Mouse (Mus musculus) natural killer cell, adult 2 months (primary cell): ENCODE data around the gene Mtfr1l.
"Not testable (repeated sequence)": the region's sequence is repeated elsewhere in the genome, so short reads cannot be mapped to it uniquely, and the experiment has no call there.

Source experiments
- DNase-seq, 2 experiments: peaks; one replicate each; pipeline ENCODE4 v3.0.0; 2022; ENCODE audit warnings: low spot score in 2 of 2

The Mtfr1l gene

DNA sequence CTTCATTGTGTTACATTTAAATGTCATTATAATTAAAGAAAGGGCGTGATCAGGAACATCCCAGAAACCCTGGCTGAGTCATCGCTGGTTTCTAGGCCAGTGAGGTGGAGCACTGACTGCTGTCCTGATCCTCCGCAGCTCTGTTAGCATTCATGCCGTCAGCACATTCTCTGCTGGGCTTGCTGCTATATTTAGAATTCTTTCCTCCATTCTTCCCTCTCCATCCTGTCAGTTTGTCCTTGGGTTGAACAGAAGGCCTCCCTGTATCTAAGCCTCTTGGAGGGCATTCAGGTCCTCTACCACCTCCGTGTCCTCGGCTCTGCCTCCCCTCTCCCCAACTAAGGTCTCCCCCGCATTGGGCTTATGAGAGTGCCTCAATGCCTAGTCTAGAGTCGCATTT, 18.2 kb downstream of the Mtfr1l start:
- no peak for DNase-seq

DNA sequence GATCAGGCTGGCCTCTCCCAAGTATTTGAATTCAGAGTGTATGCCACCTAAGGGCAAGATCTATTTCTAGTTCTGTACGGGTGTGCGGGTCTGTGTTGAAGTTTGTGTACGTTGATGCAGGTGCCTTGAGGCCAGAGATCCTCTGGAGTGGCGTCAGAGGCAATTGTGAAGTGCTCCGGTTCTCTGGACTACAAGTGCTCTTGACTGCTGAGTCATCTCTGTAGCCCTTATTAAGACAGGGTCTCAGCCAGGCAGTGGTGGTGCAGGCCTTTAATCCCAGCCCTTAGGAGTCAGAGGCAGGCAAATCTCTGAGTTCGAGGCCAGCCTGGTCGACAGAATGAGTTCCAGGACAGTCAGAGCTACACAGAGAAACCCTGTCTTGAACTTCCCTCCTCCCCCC, 19.6 kb downstream of the Mtfr1l start:
- no peak for DNase-seq

GRCm38 (mm10) chr4:134514309-134514930, 20.8 kb downstream of the Mtfr1l start:
- no peak for DNase-seq

GRCm38 (mm10) chr4:134512798-134513197, 22.4 kb downstream of the Mtfr1l start:
- peak; percentile 29 to 49 for DNase-seq

- no peak for DNase-seq
Measured at GRCm38 (mm10) chr4:134511730-134512129, 23.5 kb downstream of the Mtfr1l start.

GRCm38 (mm10) chr4:134510845-134511411, 24.3 kb downstream of the Mtfr1l start, which contains the start of gene Aunip:
Gene Aunip (plus strand): TSS chr4:134510999.
- DNase-seq, result peak; percentile 68 to 70

GRCm38 (mm10) chr4:134510396-134510795, 24.8 kb downstream of the Mtfr1l start:
- DNase-seq, result no peak

DNA sequence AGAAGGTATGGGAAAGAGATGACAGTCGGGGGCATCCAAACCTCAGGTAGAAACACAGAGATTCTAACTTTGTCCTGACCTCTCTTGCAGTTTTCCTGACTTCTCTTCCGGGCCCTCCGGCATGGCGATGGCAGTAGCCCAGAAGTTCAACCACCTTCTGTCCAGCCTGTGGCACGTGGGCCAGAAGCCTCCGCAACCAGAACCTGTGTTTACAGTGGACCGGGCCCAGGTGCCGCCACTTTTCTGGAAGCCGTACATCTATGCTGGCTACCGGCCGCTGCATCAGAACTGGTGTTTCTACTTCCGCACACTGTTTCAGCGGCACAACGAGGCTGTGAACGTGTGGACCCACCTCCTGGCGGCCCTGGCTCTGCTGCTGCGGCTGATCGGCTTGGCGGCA, 28.5 kb downstream of the Mtfr1l start:
- no peak for DNase-seq

- no peak for DNase-seq
Measured at GRCm38 (mm10) chr4:134505966-134506594, 29.1 kb downstream of the Mtfr1l start.

DNA sequence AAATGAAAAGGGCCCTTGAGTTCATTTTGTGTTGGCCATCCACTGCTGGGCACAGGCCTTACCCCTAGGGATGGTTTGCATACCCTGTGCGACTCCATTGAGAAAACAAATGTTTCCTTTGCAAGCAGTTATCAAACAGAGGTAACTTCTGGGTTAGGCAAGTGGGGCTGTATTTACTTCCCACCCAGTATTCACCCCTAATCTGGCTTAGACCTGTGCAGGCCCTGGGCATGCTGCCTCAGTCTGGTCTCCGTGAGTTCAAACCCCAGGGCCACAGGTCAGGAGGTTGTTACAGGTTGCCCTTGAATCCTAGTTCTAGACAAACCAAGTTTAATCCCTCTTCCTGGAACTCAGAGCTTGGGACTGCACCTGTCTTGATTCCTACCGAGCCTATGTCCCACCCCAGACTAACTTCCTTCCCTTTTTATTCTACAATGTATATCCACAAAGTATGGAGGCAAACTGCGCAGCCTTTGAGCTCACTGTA, 29.8 kb downstream of the Mtfr1l start:
- DNase-seq, result no peak

GRCm38 (mm10) chr4:134503686-134504357, 31.4 kb downstream of the Mtfr1l start:
- DNase-seq, result no peak

DNA sequence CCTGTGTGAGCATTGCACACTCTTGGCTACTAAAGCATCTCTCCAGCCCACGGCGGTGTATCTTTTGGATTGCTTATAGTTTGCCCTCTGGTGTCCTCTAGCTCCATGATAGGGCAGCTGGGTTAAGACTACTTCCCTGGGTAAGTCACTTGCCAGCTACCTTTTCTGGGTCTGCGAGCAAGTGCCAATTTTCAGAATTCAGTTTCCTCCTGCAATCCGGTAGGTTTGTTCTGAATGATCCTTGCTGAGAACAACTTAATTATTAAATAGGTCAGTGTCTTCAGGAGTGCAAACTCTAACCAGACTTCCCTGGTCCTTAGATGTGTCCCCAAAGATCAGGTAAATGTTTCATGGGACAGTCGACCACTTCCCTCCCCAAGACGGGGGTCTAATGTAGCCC, 34.1 kb downstream of the Mtfr1l start:
- no peak for DNase-seq

DNA sequence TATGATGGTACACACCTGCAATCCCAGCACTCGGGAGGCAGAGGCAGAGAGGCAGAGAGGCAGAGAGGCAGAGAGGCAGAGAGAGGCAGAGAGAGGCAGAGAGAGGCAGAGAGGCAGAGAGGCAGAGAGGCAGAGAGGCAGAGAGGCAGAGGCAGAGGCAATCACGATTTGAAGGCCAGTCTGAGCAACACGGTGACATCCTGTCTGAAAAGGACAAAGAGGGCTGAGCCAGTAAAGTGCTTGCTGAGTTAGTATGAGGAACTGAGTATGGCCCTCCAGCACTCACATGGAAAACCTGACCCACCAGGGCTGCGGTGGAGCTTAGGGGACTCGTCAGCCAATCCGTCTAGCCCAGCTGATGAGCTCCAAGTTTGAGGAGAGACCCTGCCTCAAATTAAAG, 36.2 kb downstream of the Mtfr1l start:
- not testable (repeated sequence) for DNase-seq

DNA sequence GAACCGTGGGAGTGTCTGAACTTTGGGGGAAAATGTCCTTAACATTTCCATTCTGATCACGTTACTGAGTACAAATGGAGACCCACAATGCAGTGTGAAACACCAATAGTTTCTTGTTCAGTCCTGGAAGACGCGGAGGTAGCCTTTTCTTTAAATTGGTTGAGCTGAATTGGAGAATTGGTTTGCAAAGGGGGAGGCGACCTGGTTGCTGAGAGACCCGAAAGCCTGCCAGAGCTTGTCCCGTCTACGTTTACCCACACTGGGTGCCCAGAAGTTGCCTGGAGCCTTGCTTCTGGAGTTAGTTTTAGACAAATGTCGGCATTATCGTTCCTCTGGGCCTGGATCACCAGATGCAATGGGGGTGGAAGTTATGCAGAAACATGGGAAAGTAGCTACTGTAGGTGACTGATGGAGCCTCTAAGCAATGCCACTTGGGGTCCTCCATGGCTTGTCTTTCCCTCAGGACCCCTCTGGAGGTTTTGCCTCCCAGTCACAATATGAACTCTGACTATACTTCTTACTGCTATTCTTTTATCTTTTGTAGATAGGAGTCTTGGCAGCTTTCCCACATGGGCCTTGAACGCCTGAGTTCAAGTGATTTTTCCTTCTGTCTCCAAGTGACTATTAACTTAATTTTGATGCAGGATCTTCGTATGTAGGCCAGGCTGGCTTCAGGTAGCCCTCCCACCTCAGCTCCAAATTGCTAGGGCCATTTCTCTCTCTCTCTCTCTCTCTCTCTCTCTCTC, 37.0 kb downstream of the Mtfr1l start:
- DNase-seq, result no peak

- no peak for DNase-seq
Measured at GRCm38 (mm10) chr4:134497223-134497622, 38.0 kb downstream of the Mtfr1l start.

DNA sequence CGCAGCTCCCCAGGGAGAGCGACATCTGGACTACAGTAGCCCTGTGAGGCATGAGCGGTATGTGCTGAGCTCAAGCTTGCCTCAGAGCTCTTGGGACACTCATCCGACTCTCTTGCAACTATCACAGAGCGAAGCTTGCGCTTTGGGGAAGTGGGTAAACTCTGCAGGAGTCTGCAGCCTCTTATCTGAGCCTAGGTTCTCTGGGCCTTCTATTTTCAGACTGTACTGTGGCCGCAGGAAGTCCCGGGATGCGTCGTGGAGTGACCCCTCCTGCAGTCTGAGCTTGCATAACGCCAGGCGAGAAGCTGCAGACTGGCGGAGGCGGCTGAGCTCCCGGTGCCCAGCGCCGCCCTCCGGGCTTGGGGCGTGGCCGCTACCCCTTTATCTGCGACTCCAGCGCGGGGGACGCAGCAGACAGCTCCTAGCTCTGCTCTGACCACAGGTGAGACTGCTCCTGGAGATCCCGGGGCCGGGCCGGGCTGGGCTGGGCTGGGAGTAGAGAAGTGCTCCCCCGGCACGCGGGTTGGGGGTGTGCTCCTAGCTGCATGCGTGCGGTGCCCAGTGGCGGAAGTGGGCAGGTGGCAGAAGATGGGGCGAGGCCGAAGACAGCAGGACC, 38.5 kb downstream of the Mtfr1l start, which contains the start of gene Paqr7:
Gene Paqr7 (plus strand): TSS at position 103 of the 616 bp plus-strand sequence.
- DNase-seq, result peak; percentile 42 to 49

GRCm38 (mm10) chr4:134495546-134495923, 39.7 kb downstream of the Mtfr1l start:
- no peak for DNase-seq

DNA sequence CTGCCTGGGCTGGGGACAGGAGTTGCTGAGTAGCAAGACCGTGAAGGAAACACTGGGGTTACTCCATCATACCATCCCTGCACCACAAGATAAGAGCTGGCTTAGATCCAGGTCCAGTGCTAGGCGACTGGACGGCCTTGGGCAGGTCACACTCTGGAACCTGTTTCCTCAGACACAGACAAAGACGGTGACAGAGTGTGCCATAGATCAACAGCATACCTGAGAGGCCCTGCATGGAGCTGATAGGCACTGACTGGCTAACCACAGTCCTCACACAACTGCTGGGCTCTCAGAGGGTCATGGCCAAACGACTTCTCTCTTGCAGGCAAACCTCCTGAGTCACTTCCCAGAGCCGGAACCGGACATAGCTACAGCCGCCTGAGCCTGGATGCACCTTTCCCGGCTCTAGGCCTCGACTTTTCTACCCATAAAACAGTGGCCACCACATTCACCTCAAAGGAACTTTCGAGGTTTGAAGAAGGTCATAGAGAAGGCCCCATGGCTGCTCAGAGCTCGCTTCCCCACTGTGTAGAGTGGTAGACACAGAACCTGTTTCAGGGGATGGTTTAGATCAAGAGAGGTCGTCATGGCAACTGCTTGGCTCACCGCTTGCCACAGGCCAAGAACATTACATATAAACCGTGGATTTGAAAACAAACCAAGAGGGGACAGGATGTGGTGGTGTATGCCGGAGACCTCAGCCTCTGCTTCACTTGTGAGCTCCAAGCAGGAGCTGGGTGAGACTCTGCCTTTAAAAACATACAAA, 40.2 kb downstream of the Mtfr1l start:
- peak; percentile 85 to 91 for DNase-seq

DNA sequence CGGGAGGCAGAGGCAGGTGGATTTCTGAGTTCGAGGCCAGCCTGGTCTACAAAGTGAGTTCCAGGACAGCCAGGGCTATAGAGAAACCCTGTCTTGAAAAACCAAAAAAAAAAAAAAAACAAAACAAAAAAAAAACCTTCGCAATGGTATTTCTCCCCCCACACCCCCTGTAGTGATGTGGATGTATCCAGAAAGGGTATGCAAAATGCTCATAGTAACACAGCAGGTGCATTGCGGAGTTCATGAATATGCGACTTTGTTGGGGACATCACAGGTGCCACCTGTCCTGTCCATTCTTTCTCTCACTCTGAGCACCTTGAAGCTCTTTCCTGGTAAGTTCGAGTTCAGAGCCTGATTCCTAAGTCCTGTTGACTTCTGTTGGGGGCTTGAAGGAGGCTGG, 41.0 kb downstream of the Mtfr1l start:
- DNase-seq, result not testable (repeated sequence)

DNA sequence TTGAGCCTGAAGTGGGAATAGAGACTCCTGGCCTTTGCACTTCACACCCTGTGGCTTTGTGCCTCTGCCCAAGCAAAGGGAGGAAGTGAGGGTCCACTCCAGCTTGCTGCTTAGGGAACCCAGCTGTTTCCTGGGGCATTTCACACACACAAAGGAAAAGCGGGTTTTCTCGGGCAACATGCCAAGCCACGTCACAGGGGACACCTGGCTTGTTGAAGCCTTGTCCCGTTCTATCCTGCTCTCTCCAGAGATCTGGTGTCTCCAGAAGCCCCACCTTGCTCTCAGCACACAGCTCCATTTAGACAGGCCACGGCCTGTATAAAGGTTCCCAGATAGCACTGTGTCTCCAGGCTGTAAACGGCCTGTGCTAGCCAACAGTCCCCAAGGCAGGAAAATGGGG, 43.5 kb downstream of the Mtfr1l start:
- no peak for DNase-seq
